Mouse (Mus musculus): ENCODE results near the gene Gm10337. TPM values are rescaled to one million over a fixed set of nuclear protein-coding genes. Genes with fewer than 3 reads are reported as not detected.

Gene Gm10337
- polyA plus RNA-seq, 1 experiment from 2014 or later = 8.7 TPM

DNA sequence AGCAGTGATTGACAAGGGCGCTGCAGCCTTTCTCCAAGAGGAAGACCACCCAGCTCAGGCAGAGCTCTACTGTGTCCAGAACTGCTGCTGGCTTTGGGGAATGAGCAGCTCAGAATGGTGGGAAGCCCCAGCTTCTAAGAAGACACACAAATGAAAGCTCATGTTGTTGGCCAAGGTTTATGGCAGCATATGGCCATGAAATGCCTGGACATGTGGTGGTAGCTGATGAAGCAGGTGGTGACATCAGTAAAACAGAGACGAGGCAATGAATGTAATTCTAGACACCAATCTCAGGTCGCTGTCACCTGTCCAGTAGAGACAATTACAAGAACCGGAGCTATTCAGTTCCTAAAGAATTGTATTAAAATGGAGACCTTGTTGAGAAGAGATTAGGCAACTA lies 41.3 kb downstream of the Gm10337 start:
- no peak overlapping the region for H3K9ac ChIP-seq
- ATAC-seq (ENCODE audit: low read depth) = no peak
- WGBS = 84% methylated on average over 4 of the region's 4 CpGs
- no peaks in the 10 kb centered on the region for H3K27me3 ChIP-seq
- no peak overlapping the region for H3K27ac ChIP-seq (replicated peaks)
- no peaks in the 10 kb centered on the region for H3K9me3 ChIP-seq
- H3K4me2 ChIP-seq = no peak overlapping the region
- H3K4me3 ChIP-seq = no peak overlapping the region
- peaks cover 65% of the 10 kb centered on the region for H3K36me3 ChIP-seq
- peaks cover 9% of the 10 kb centered on the region; the same call in 1 of the 2 replicates for H3K4me1 ChIP-seq (replicated peaks)

DNA sequence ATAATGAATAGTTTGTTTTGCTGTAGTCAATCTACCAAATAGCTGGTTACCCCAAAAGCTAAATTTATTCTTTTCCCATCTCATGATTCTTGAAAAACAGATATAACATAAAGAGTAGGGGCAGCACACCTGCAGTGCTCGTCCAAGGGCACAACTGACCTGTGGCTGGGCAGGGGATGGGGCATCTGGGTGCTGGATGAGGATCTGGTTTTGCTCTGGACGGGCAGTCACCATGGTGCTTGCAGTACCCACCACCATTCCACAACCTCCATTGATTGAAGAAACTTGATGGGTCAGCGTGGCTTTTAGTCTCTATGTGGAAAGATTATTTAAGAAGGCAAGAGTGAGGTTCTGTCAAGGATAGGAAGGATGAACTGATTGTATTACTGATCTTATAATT lies 42.7 kb downstream of the Gm10337 start:
- Histone ChIP-seq H3K4me3 (no peak overlapping the region), H3K4me1 (replicated peaks) (peaks cover 9% of the 10 kb centered on the region; the same call in 1 of the 2 replicates), H3K4me2 (no peak overlapping the region), H3K9ac (no peak overlapping the region), H3K27me3 (no peaks in the 10 kb centered on the region), H3K9me3 (no peaks in the 10 kb centered on the region), H3K27ac (replicated peaks) (0 out of 2 replicates have a peak overlapping the region, but pooled peaks have one; percentile 66), H3K36me3 (peaks cover 61% of the 10 kb centered on the region)
- no peak for ATAC-seq (ENCODE audit: low read depth)
- 91% methylated on average over 3 of the region's 3 CpGs for WGBS

DNA sequence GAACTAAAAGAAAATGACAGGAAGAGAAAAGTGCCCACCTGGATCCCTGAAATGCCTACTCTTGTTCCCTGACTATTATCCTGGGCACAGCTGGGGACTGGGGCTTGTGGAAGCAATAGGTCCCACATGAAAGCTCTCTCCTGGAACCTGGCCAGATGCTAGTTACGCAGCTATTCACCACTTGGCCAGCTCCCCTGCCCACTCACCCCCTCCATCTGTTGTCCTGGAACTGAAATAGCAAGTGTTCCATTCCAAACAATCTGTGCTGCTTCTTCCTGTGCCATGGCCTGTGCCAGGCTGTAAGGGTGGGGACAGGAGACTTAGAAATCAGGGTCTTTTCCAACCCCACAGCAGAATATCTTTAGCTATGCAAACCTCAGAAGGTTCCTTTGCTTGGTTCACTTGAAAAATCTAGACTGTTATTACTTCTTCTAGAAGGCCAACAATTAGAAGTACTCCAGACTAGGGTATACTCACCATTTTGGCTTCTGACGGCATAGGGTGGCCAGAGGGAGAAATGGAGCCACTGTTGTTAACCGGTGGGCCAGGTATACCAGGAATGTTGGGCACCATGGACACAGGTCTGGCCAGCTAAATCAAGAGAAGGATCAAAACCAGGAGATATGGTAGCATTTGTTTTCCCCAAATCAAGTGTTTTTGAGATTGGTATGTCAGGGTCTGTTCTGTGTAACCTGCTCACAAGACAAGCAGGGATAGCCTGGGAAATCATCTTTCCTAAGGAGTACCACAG lies 43.3 kb downstream of the Gm10337 start:
- Histone ChIP-seq H3K36me3 (peaks cover 60% of the 10 kb centered on the region), H3K27ac (replicated peaks) (peak overlapping the region; percentile 66)
- 70% methylated on average over 3 of the region's 3 CpGs for WGBS

DNA sequence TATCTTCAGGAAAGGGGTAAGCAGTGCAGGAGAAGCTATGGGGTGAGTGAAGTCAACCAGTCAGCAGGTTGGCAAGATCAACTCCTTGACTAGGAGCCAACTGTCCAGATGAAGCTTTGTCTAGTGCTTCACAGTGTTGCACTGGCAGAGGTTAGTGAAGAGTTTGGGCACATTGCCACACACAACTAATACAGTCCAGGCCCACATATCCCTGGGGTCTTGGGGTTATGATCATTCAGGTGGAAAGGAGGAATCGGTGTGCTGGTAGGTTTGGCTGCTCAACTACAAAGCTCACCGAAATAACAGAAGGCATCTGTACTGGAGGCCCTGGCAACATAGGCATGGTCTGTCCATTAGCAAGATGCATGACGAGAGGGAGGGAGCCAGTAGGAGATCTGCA lies 44.0 kb downstream of the Gm10337 start:
- ATAC-seq (ENCODE audit: low read depth) = no peak
- H3K9me3 ChIP-seq = no peaks in the 10 kb centered on the region
- H3K27ac ChIP-seq (replicated peaks) = peak overlapping the region; percentile 66
- no peak overlapping the region for H3K4me3 ChIP-seq
- no peak overlapping the region for H3K4me2 ChIP-seq
- no peaks in the 10 kb centered on the region for H3K27me3 ChIP-seq
- H3K9ac ChIP-seq = no peak overlapping the region
- WGBS = 80% methylated on average over 3 of the region's 3 CpGs
- peaks cover 60% of the 10 kb centered on the region for H3K36me3 ChIP-seq
- peaks cover 9% of the 10 kb centered on the region; the same call in 1 of the 2 replicates for H3K4me1 ChIP-seq (replicated peaks)

More for the DNA sequence above, 43.3 kb downstream of the Gm10337 start:
- Histone ChIP-seq H3K4me2 (no peak overlapping the region), H3K4me1 (replicated peaks) (peaks cover 9% of the 10 kb centered on the region; the same call in 1 of the 2 replicates), H3K27me3 (no peaks in the 10 kb centered on the region), H3K4me3 (no peak overlapping the region), H3K9me3 (no peaks in the 10 kb centered on the region), H3K9ac (no peak overlapping the region)
- peak; percentile 72 for ATAC-seq (ENCODE audit: low read depth)

DNA sequence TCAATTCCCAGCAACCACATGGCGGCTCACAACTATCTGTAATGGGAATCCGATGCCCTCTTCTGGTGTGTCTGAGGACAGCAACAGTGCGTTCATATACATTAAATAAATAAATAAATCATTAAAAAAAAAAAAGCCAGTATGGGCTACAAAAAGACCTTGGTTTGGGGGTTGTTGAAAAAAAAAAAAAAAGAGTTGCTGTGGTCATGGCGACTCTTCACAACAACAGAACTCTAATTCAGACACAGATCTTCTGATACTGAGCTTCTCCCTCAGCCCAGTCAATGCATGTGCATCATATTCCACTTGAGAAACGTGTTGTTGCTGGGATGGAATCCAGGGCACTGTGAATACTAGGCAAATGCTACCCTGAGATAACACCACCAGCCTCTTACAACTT lies 49.1 kb downstream of the Gm10337 start:
- no peak overlapping the region for H3K4me2 ChIP-seq
- H3K9me3 ChIP-seq = no peaks in the 10 kb centered on the region
- WGBS = 96% methylated on average over 5 of the region's 5 CpGs
- no peak overlapping the region for H3K9ac ChIP-seq
- no peaks in the 10 kb centered on the region for H3K4me1 ChIP-seq (replicated peaks)
- peaks cover 62% of the 10 kb centered on the region for H3K36me3 ChIP-seq
- no peak overlapping the region for H3K27ac ChIP-seq (replicated peaks)
- no peak overlapping the region for H3K4me3 ChIP-seq
- no peaks in the 10 kb centered on the region for H3K27me3 ChIP-seq
- no peak for ATAC-seq (ENCODE audit: low read depth)

Other genes with a start within 250 kb of the Gm10337 start
- 8.5 and 12.5 TPM in 2 replicates for gene Rarg, start 246.2 kb upstream of the Gm10337 start, polyA plus RNA-seq (2015; fragmentation: Nextera tagmentation; extraction: Ambion mirVana)
- 0.14 TPM in 1 of 2 replicates, not detected in the other for gene Gm9918, start 233.2 kb upstream of the Gm10337 start, polyA plus RNA-seq (2015; fragmentation: Nextera tagmentation; extraction: Ambion mirVana)
- gene Mfsd5, start 224.3 kb upstream of the Gm10337 start, polyA plus RNA-seq (2015; fragmentation: Nextera tagmentation; extraction: Ambion mirVana) = 52.0 and 54.0 TPM in 2 replicates
- gene Espl1, start 207.5 kb upstream of the Gm10337 start, polyA plus RNA-seq (2015; fragmentation: Nextera tagmentation; extraction: Ambion mirVana) = 5.6 and 7.5 TPM in 2 replicates
- gene Pfdn5, start 177.6 kb upstream of the Gm10337 start, polyA plus RNA-seq (2015; fragmentation: Nextera tagmentation; extraction: Ambion mirVana) = 438 and 480 TPM in 2 replicates
- gene Myg1, start 172.0 kb upstream of the Gm10337 start, polyA plus RNA-seq (2015; fragmentation: Nextera tagmentation; extraction: Ambion mirVana) = 74.0 and 82.6 TPM in 2 replicates
- gene Aaas, start 153.0 kb upstream of the Gm10337 start, polyA plus RNA-seq (2015; fragmentation: Nextera tagmentation; extraction: Ambion mirVana) = 31.3 and 36.8 TPM in 2 replicates
- gene Sp7, start 136.5 kb upstream of the Gm10337 start, polyA plus RNA-seq (2015; fragmentation: Nextera tagmentation; extraction: Ambion mirVana) = 0.47 and 0.69 TPM in 2 replicates
- gene Sp1, start 97.6 kb upstream of the Gm10337 start, polyA plus RNA-seq (2015; fragmentation: Nextera tagmentation; extraction: Ambion mirVana) = 4.3 and 6.0 TPM in 2 replicates
- 0.13 and 0.76 TPM in 2 replicates for gene Amhr2, start 58.4 kb upstream of the Gm10337 start, polyA plus RNA-seq (2015; fragmentation: Nextera tagmentation; extraction: Ambion mirVana)
- gene Prr13, start 44.7 kb upstream of the Gm10337 start, polyA plus RNA-seq (2015; fragmentation: Nextera tagmentation; extraction: Ambion mirVana) = 88.7 and 100.0 TPM in 2 replicates
- 137 and 142 TPM in 2 replicates for gene Pcbp2, start 33.2 kb upstream of the Gm10337 start, polyA plus RNA-seq (2015; fragmentation: Nextera tagmentation; extraction: Ambion mirVana)
- 45.8 and 50.6 TPM in 2 replicates for gene Map3k12, start 13.3 kb downstream of the Gm10337 start, polyA plus RNA-seq (2015; fragmentation: Nextera tagmentation; extraction: Ambion mirVana)
- gene Tarbp2, start 14.5 kb downstream of the Gm10337 start, polyA plus RNA-seq (2015; fragmentation: Nextera tagmentation; extraction: Ambion mirVana) = 82.6 and 88.0 TPM in 2 replicates
- 7.3 and 13.3 TPM in 2 replicates for gene Npff, start 21.2 kb downstream of the Gm10337 start, polyA plus RNA-seq (2015; fragmentation: Nextera tagmentation; extraction: Ambion mirVana)
- gene Gm28047, start 121.3 kb downstream of the Gm10337 start, polyA plus RNA-seq (2015; fragmentation: Nextera tagmentation; extraction: Ambion mirVana) = 1.3 TPM in 1 of 2 replicates, not detected in the other
- 16.1 and 22.5 TPM in 2 replicates for gene Atf7, start 121.7 kb downstream of the Gm10337 start, polyA plus RNA-seq (2015; fragmentation: Nextera tagmentation; extraction: Ambion mirVana)
- gene Atp5g2, start 168.6 kb downstream of the Gm10337 start, polyA plus RNA-seq (2015; fragmentation: Nextera tagmentation; extraction: Ambion mirVana) = 45.9 and 48.1 TPM in 2 replicates
- gene Calcoco1, start 218.5 kb downstream of the Gm10337 start, polyA plus RNA-seq (2015; fragmentation: Nextera tagmentation; extraction: Ambion mirVana) = 35.7 and 41.9 TPM in 2 replicates